Mouse (Mus musculus): Measurements from ENCODE around the gene Sbsn. TPM values are rescaled to one million over a fixed set of nuclear protein-coding genes. Genes with fewer than 3 reads are reported as not detected.
A peak's percentile ranks its signal among the peaks of the same experiment; 100 is the strongest.

Sbsn gene
- total RNA-seq, 2 experiments from 2014 or later: 8.2 to 12.9 TPM

GRCm38 (mm10) chr7:30749824-30750606, 1.3 kb upstream of the Sbsn start:
- no peak for DNase-seq (ENCODE audit: low spot score in 2 of 2)

- no peak for DNase-seq (ENCODE audit: low spot score in 2 of 2)
These were observed 5.7 kb downstream of the Sbsn start for GRCm38 (mm10) chr7:30757001-30757400.

DNA sequence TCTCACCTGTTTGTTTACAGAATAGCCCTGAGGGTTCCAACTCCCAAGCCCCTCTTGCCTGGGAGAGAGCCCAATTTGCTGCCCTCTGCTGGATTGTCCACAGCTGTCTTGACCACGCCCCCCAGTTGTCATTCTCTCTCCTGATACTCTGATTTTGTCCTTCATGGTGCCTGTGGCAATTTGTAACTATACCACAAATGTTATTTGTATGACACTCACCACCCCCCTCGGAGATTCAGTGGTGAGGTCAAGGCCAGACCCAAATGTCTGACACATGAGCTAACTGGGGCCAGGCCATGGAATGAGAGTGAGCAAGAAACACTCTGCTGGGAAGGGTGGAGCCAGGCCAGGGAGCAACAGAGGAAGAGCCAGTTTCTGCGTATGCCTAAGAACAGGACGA, 7.6 kb downstream of the Sbsn start:
- DNase-seq (ENCODE audit: low spot score in 2 of 2): no peak

GRCm38 (mm10) chr7:30761769-30762352, 10.6 kb downstream of the Sbsn start:
- no peak for DNase-seq (ENCODE audit: low spot score in 2 of 2)

DNA sequence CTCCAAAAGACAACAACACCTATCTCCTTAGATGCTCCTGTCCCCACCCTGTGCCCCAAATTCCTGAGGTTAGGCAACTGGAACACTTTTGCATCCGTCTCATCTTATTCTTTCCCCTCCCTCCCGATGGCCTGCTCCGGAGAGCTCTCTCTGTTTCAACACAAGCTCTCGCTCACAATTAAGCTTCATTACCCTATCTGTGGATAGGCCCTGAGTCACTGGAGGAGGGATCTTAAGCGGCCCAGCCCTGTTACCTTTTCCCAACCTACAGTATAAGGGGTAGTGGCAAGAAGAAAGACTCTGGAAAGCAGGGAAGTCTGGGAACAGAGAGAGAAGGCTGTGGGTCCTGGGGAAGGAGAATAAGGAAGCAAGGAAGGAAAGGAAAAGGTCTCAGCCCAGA, 12.2 kb downstream of the Sbsn start, which contains the start of gene Dmkn:
Gene Dmkn (plus strand): TSS at position 301 of the 400 bp plus-strand sequence.
- DNase-seq (ENCODE audit: low spot score in 2 of 2): no peak

- no peak for DNase-seq (ENCODE audit: low spot score in 2 of 2)
These were observed 13.9 kb downstream of the Sbsn start for GRCm38 (mm10) chr7:30765173-30765572.

DNA sequence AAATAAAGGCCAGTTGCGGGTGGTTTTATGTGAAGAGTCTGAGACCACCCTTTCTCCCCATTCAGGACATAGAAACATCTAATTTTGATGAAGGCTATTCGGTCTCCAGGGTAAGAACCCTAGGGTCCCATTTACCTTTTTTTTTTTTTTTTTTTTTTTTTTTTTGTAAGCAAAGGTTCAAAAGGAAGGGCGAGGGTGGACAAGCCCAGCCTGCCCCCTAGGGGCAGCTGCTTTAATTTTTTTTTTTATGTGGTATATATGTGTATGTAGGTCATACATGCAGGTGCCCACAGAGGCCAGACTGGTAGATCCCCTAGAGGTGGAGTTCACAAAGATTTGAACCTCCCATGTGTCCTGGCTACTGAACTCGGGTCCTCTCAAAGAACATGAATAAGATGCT, 15.1 kb downstream of the Sbsn start:
- DNase-seq (ENCODE audit: low spot score in 2 of 2): no peak

DNA sequence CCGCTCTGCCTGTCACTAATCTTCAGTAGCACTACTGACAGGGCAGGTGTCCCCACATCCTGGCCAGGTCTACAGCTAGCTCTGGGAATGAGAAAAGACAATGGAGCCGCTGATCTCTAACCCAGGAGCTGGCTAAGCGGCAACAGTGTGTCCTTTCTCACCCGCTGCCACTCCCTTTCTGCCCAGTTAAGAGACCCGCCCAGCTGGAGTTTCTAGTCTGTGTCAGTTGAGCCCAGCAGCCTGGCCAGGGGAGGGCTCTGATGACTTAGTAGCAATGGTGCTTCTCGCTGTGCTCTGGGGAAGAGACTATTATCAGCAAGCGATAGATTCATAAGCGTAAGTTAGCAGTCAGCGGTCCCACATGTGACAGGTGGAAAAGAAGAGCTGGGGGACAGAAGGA, 18.0 kb downstream of the Sbsn start:
- DNase-seq (ENCODE audit: low spot score in 2 of 2): no peak

DNA sequence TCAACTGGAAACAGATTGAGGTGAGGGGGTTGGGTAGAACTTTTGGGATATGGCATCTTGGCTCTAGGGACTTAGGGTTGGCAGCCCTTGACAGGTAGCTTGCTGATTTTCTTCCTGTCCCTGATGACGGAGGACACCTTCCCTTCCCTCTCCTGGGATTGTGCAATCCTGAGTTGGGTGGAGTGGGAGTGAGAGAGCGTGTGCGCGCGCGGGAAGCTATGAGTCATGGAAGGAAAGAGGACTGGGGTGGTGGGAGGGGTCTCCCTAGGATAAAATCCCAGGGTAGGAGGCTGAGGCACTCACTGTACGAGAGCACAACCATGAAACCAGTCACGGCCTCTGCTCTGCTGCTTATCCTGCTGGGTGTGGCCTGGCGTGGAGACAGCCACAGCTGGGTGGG, 24.8 kb downstream of the Sbsn start:
- peak; percentile 12 to 21 for DNase-seq (ENCODE audit: low spot score in 2 of 2)

DNA sequence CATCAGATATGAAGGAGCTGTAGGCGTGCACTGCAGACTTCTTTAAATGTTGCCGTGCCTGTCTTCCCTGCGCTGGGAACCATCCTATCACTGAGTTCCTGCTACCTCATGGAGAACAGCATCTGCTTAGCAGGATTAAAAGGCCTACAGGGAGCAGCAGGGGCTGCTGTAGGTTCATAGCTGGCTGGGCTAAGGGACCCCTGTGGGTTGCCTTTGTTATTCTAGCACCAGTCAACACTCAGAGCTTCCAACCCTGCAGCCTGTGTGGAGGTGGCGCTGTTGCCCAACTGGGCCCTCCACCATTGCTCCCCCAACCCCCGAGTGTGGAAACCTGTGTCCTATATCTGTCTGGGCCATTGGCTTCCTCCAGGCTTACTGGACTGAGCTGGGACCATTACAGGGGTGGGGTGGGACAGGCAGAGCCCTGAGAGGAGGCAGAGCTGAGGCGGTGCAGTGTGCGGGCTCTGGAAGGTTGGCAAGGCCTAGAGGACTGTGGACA, 25.9 kb downstream of the Sbsn start:
- DNase-seq (ENCODE audit: low spot score in 2 of 2): no peak

DNA sequence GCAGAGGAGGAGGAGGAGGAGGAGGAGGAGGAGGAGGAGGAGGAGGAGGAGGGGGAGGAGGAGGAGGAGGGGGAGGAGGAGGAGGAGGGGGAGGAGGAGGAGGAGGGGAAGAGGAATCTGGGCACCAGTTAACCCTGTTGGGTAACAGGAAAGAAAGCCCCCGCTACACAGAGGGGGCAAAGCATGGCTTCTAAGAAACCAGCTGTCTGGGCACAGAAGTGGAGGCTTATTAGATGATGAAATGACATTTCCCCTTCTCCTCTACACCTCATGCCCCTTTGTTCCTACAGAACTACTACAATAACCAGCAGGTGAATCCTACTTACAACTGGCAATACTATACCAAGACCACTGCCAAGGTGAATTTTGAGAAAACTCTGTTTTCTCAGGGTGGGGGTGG, 26.6 kb downstream of the Sbsn start:
- no peak for DNase-seq (ENCODE audit: low spot score in 2 of 2)

DNA sequence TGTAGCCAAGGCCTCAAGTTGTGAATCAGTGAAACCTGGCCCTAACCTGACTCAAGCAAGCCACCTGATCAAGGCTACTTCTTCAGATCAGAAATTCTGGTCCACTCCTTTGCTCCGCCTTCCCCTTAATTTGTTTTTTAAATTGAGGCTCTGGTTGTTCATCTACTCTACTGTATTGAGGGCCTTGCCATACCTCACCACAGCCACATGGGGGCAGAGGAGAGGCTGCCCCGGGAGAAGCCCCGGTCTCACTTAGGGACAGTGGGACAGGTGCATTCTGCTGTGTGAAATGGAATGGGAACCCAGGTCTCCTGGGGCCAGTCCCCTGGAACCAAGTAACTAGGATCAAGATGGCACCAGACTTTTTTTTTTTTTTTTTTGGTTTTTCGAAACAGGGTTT, 30.5 kb downstream of the Sbsn start:
- DNase-seq (ENCODE audit: low spot score in 2 of 2): no peak

- no peak for DNase-seq (ENCODE audit: low spot score in 2 of 2)
These were observed 31.4 kb downstream of the Sbsn start for GRCm38 (mm10) chr7:30782658-30783057.

GRCm38 (mm10) chr7:30785154-30785553, 33.9 kb downstream of the Sbsn start:
- DNase-seq (ENCODE audit: low spot score in 2 of 2): no peak

DNA sequence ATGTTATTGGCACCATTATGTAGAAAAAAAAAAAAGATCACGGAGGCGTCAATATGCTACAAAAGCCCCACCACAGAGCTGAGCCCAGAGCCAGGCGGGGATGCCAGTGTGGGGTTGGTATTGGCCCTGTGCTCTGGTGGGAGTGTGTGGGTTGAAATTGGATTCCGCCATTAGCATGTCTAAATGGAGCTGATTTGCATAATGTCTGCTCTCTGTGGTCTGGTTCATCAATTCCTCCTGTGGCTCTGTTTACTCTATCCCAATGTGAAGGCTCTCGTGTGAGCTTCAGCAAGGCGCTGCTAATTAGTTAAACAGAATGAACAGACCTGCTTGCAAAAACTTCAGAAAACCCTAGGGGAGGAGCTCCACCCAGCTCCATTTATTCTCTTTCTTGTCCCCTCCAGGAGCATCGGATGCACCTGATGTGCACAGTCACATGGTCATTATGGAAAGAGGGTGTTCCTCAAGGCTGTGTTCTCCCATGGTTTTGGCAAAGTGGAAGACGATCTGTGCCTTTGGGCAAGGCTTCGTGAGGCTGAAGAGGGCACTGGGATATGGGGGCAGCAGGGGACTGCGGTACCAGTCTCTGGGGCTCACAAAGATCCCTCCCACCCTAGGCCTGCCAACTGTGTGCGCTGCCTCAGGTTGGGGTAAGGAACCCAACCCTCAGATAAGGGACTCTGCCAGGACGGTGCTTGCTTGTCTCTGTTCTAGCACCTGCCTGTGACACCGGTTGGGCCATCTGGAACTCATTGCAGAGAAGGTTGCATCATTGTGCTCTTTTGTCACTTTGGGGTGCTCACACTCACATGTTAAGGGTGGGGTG, 34.7 kb downstream of the Sbsn start:
- no peak for DNase-seq (ENCODE audit: low spot score in 2 of 2)

- DNase-seq (ENCODE audit: low spot score in 2 of 2): no peak
These were observed 36.2 kb downstream of the Sbsn start, which contains the start of gene Krtdap for GRCm38 (mm10) chr7:30787377-30788022. Gene Krtdap (plus strand): TSS chr7:30787896.

- no peak for DNase-seq (ENCODE audit: low spot score in 2 of 2)
These were observed 38.9 kb downstream of the Sbsn start for GRCm38 (mm10) chr7:30790141-30790540.

- no peak for DNase-seq (ENCODE audit: low spot score in 2 of 2)
These were observed 40.6 kb downstream of the Sbsn start for GRCm38 (mm10) chr7:30791921-30792320.

- DNase-seq (ENCODE audit: low spot score in 2 of 2): no peak
These were observed 43.6 kb downstream of the Sbsn start for GRCm38 (mm10) chr7:30794921-30795320.

GRCm38 (mm10) chr7:30796790-30797189, 45.5 kb downstream of the Sbsn start:
- DNase-seq (ENCODE audit: low spot score in 2 of 2): peak in 1 of 2 experiments; percentile 16

DNA sequence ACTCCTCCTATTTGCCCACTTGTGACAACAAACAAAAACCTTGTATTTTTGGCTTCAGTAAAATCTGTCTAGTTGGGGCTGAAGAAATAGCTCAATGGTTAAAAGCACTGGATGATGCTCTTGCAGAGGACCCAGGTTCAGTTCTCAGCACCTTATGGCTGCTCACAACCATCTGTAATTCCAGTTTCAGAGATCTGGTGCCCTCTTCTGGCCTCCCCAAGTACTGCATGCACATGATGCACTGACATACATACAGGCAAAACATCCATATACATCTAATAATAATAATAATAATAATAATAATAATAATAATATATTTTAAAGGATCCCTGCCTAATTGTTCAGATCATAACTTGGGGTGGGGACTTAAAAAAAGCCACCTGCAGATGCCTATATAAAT, 49.4 kb downstream of the Sbsn start:
- DNase-seq (ENCODE audit: low spot score in 2 of 2): no peak
